Comparison of ENCODE assay signal across 15 mouse cellular contexts in the genomic region with DNA sequence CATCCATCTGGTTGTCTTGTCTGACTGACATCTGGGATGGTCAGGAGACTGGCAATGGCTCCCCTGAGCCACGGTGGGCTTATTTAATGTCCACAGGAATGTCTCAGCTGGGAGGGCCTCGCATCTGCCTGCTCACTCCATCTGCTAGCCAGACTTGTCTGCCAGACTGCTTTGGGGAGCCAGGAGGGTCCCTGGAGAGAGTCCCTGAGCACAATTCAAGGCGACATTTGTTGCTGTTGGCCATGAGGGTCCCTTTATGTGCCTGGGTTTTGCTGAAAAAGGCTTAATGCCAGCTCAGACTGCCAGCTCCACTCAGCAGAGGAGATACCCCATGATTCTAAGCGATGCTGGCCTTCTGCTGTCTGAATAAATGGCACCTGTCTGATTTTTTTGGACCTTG.
DNase-seq lines count a peak whose midpoint lies in the region; ATAC-seq and TF ChIP-seq lines count a peak whose summit lies in the region.
"Had no signal": no experiment of that assay in that cellular context is flagged by ENCODE, and none has a peak within 500 bp of the region (broad histone marks: within the 10 kb centered on the region; RNA-seq: fewer than 3 reads in every experiment).

No protein-coding gene starts in this region.

- no peak overlapping the region for H3K4me2 ChIP-seq in heart, embryonic 11.5 days
- H3K4me2 ChIP-seq: embryonic facial prominence, embryonic 13.5 days; lung, embryonic 14.5 days had no signal

- WGBS in heart, embryonic 11.5 days (ENCODE audit: insufficient replicate concordance): 55% methylated on average over 4 of the region's 4 CpGs

- no peaks in the 10 kb centered on the region for H3K36me3 ChIP-seq in heart, embryonic 11.5 days (ENCODE audit: control insufficient read depth, insufficient read depth, low read length)
- H3K36me3 ChIP-seq: embryonic facial prominence, embryonic 13.5 days had no signal

- no peak overlapping the region for H3K4me3 ChIP-seq in heart, embryonic 11.5 days (ENCODE audit: low read depth, low read length)
- H3K4me3 ChIP-seq: embryonic facial prominence, embryonic 13.5 days had no signal

- no peaks in the 10 kb centered on the region for H3K9me3 ChIP-seq in heart, embryonic 11.5 days (replicated peaks; ENCODE audit: control insufficient read depth, low read length)
- H3K9me3 ChIP-seq: embryonic facial prominence, embryonic 13.5 days had no signal

- TF ChIP-seq POLR2A in brain, embryonic 14.5 days (IDR thresholded peaks at IDR 0.05; ENCODE audit: borderline replicate concordance, extremely low read depth, insufficient read depth, insufficient read length, poor library complexity, severe bottlenecking): no peak

- peak; percentile 25 for DNase-seq in embryo, embryonic 10 days (ENCODE audit: low spot score)
- DNase-seq in embryo, embryonic 11 days: no peak
- DNase-seq in heart, postnatal 4 days: peak; percentile 22
- peak; percentile 83 for DNase-seq in brain, embryonic 14.5 days (ENCODE audit: low read depth)
- DNase-seq in mesoderm, embryonic 11.5 days (ENCODE audit: low read depth, low spot score): peak; percentile 49
- DNase-seq in natural killer cell, adult 2 months (ENCODE audit: low spot score in 2 of 2): no peak
- no peak for DNase-seq in spleen, adult 18-20 months
- DNase-seq: cerebellum, adult 8-10 months; gastrocnemius, postnatal 25 days; liver; lung, embryonic 14.5 days; thymus, postnatal 36 days had no signal

- no peak for TF ChIP-seq CTCF in brain, embryonic 14.5 days (IDR thresholded peaks at IDR 0.05; ENCODE audit: borderline replicate concordance, extremely low read depth, insufficient read depth, insufficient read length)

- H3K27me3 ChIP-seq in heart, embryonic 11.5 days (ENCODE audit: control insufficient read depth, insufficient read depth, low read length): no peaks in the 10 kb centered on the region

- ATAC-seq in heart, embryonic 11.5 days (replicated peaks; ENCODE audit: insufficient number of reproducible peaks, low FRiP score, low TSS enrichment): no peak
- ATAC-seq: intestine, postnatal 0 days had no signal

- no peak overlapping the region for H3K9ac ChIP-seq in heart, embryonic 11.5 days (ENCODE audit: low read depth, low read length)
- H3K9ac ChIP-seq: embryonic facial prominence, embryonic 13.5 days; lung, embryonic 14.5 days had no signal

- no peaks in the 10 kb centered on the region for H3K4me1 ChIP-seq in heart, embryonic 11.5 days (ENCODE audit: control insufficient read depth, insufficient read depth, low read length)

- H3K27ac ChIP-seq in heart, embryonic 11.5 days (ENCODE audit: low read depth, low read length): no peak overlapping the region
- H3K27ac ChIP-seq: embryonic facial prominence, embryonic 13.5 days had no signal

Comparison
In these comparisons a context has a peak if more than half of its experiments do, and no peak if none do; other contexts are left out.
1. DNase-seq: peak in embryo, embryonic 10 days (single experiment), heart, postnatal 4 days (single experiment), brain, embryonic 14.5 days (single experiment) and mesoderm, embryonic 11.5 days (single experiment); none in embryo, embryonic 11 days (single experiment), natural killer cell, adult 2 months (0 of 2) and spleen, adult 18-20 months (0 of 2).